Mouse (Mus musculus) liver, embryonic 14.5 days (tissue): Measurements from ENCODE around the gene Snx3. TPM values are rescaled to one million over a fixed set of nuclear protein-coding genes. Genes with fewer than 3 reads are reported as not detected.

ENCODE experiments used
- ATAC-seq: fragments of 200-750 bp; cut with Nextera tagmentation; 2 replicates; pipeline ENCODE4 v1.8.0; 2017; ENCODE audit warnings: moderate number of reproducible peaks, mild to moderate bottlenecking, moderate library complexity; ENCODE audit not compliant: insufficient read depth
- DNase-seq, 3 experiments: peaks; one replicate each; pipeline ENCODE4 v3.0.0-alpha.2; 2012 to 2013; ENCODE audit warnings: low read depth in 3 of 3, low spot score in 3 of 3
- H3K27ac ChIP-seq: fragments of 300-500 bp; sonication (generic); 2 replicates; pipeline ENCODE4 v1.5.1; 2014; ENCODE audit warnings: moderate library complexity, mild to moderate bottlenecking, control low read depth, inconsistent platforms
- H3K27me3 ChIP-seq: fragments of 300-500 bp; sonication (generic); 2 replicates; pipeline ENCODE4 v1.6.1; 2014; ENCODE audit warnings: mild to moderate bottlenecking, low read length, moderate library complexity; ENCODE audit not compliant: control insufficient read depth, insufficient read depth
- H3K36me3 ChIP-seq: fragments of 300-500 bp; sonication (generic); replicated peaks from 2 replicates; pipeline ENCODE4 v1.6.1; 2014; ENCODE audit warnings: low read depth; ENCODE audit not compliant: control insufficient read depth, insufficient read depth
- H3K4me1 ChIP-seq, 2 experiments: fragments of 200-500 bp in 1 of 2; fragments of 300-500 bp in 1 of 2; sonication (generic) in 1 of 2; replicated peaks; 2 replicates each; pipeline ENCODE4 v1.6.1; 2012 to 2014; ENCODE audit warnings: antibody characterized with exemption in 1 of 2, inconsistent platforms in 1 of 2, low read length in 1 of 2; ENCODE audit not compliant: control insufficient read depth in 2 of 2, insufficient read depth in 2 of 2
- H3K4me2 ChIP-seq: fragments of 300-500 bp; sonication (generic); 2 replicates; pipeline ENCODE4 v1.6.1; 2014; ENCODE audit warnings: low read depth, mild to moderate bottlenecking, control low read depth, moderate library complexity
- H3K4me3 ChIP-seq, 2 experiments: fragments of 200-500 bp in 1 of 2; fragments of 300-500 bp in 1 of 2; sonication (generic) in 1 of 2; 2 replicates each; pipeline ENCODE4 v1.5.1; 2012 to 2014; ENCODE audit warnings: low read depth in 2 of 2, low read length in 2 of 2, mild to moderate bottlenecking in 2 of 2, control low read depth in 1 of 2, inconsistent platforms in 1 of 2, moderate library complexity in 1 of 2; ENCODE audit not compliant: insufficient read depth in 1 of 2
- H3K9ac ChIP-seq: fragments of 300-500 bp; sonication (generic); replicated peaks from 2 replicates; pipeline ENCODE4 v1.6.1; 2014; ENCODE audit warnings: mild to moderate bottlenecking, control low read depth, moderate library complexity
- H3K9me3 ChIP-seq: fragments of 300-500 bp; sonication (generic); 2 replicates; pipeline ENCODE4 v1.6.1; 2016; ENCODE audit warnings: low read length, mixed read lengths; ENCODE audit not compliant: control insufficient read depth
- CTCF ChIP-seq: IDR thresholded peaks from 2 replicates; pipeline ENCODE4 v1.5.1; 2016; ENCODE audit warnings: antibody characterized with exemption, low read depth, control low read depth
- EP300 ChIP-seq: IDR thresholded peaks from 2 replicates; pipeline ENCODE4 v1.6.1; 2016; ENCODE audit warnings: antibody characterized with exemption, low read depth
- WGBS: fragments of 180-500 bp; shearing (Covaris S2); extraction: QIAGEN DNeasy Blood & Tissue Kit; methylation state at CpG from one replicate; pipeline ENCODE4 v1.1.7; 2014; ENCODE audit not compliant: insufficient replicate concordance; 5-methylcytosine and 5-hydroxymethylcytosine counted together
- polyA plus RNA-seq, 2 experiments: library from polyadenylated mRNA; depleted of rRNA in 1 of 2; stranded (reverse) in 1 of 2; unstranded in 1 of 2; fragments of >200 nt; fragmentation: Nextera tagmentation in 1 of 2; extraction: Ambion mirVana in 1 of 2; gene quantifications; 2 replicates each; pipeline versions ENCODE4 v1.2.1 to v1.2.3; 2012 to 2014

Gene Snx3
- polyA plus RNA-seq (2012; rRNA removed) (183 and 186 TPM in 2 replicates), polyA plus RNA-seq (2014; fragmentation: Nextera tagmentation; extraction: Ambion mirVana) (208 and 230 TPM in 2 replicates)

- H3K9me3 ChIP-seq, result no peaks in the 10 kb centered on the region
- H3K36me3 ChIP-seq, result peaks cover 5% of the 10 kb centered on the region
- H3K4me2 ChIP-seq, result peak within 1 kb of the TSS; percentile 88
- no peaks in the 10 kb centered on the region for H3K27me3 ChIP-seq
- peak; percentile 95 to 97 (median 95) for DNase-seq
- H3K4me3 ChIP-seq, result peak within 1 kb of the TSS; percentile 76 to 97
- WGBS, result under 1% methylated on average over 67 of the region's 68 CpGs
- peak within 1 kb of the TSS; percentile 97 for H3K27ac ChIP-seq
- peak within 1 kb of the TSS; percentile 99 for H3K9ac ChIP-seq
- TF ChIP-seq EP300, result 0 out of 2 replicates have a peak, but pooled peaks have one; percentile 12
- TF ChIP-seq CTCF, result no peak
- H3K4me1 ChIP-seq, result peaks cover 25 to 35% of the 10 kb centered on the region in 2 experiments
- ATAC-seq, result peak; percentile 98
These were observed at the start of gene Snx3 for GRCm38 (mm10) chr10:42501775-42502348. Snx3 (plus strand) TSS chr10:42502030.

- H3K9ac ChIP-seq, result no peak overlapping the region
- H3K27me3 ChIP-seq, result no peaks in the 10 kb centered on the region
- H3K4me3 ChIP-seq, result no peak overlapping the region
- no peaks in the 10 kb centered on the region for H3K9me3 ChIP-seq
- ATAC-seq (no peak), DNase-seq (no peak)
- H3K27ac ChIP-seq, result no peak overlapping the region
- no peaks in the 10 kb centered on the region for H3K4me1 ChIP-seq
- no peak overlapping the region for H3K4me2 ChIP-seq
- no peak for TF ChIP-seq CTCF
- no peak for TF ChIP-seq EP300
- H3K36me3 ChIP-seq, result no peaks in the 10 kb centered on the region
- WGBS, result 69% methylated on average over 11 of the region's 11 CpGs
These were observed 47.6 kb upstream of the Snx3 start for GRCm38 (mm10) chr10:42454266-42454665.

- Histone ChIP-seq H3K4me3 (no peak overlapping the region), H3K9ac (no peak overlapping the region), H3K36me3 (no peaks in the 10 kb centered on the region), H3K4me1 (no peaks in the 10 kb centered on the region), H3K27ac (no peak overlapping the region), H3K4me2 (no peak overlapping the region), H3K9me3 (no peaks in the 10 kb centered on the region), H3K27me3 (no peaks in the 10 kb centered on the region)
- DNase-seq (no peak), ATAC-seq (no peak)
- 72% methylated on average over 6 of the region's 6 CpGs for WGBS
- TF ChIP-seq EP300 (no peak), CTCF (no peak; the same call in 1 of the 2 replicates)
These were observed 47.1 kb upstream of the Snx3 start for GRCm38 (mm10) chr10:42454690-42455089.

- H3K36me3 ChIP-seq, result no peaks in the 10 kb centered on the region
- H3K9ac ChIP-seq, result no peak overlapping the region
- no peak for TF ChIP-seq CTCF
- TF ChIP-seq EP300, result no peak
- H3K9me3 ChIP-seq, result no peaks in the 10 kb centered on the region
- no peak for DNase-seq
- no peaks in the 10 kb centered on the region for H3K4me1 ChIP-seq
- ATAC-seq, result no peak
- 70% methylated on average over 5 of the region's 5 CpGs for WGBS
- no peak overlapping the region for H3K27ac ChIP-seq
- no peak overlapping the region for H3K4me2 ChIP-seq
- no peaks in the 10 kb centered on the region for H3K27me3 ChIP-seq
- no peak overlapping the region for H3K4me3 ChIP-seq
These were observed 45.8 kb upstream of the Snx3 start for GRCm38 (mm10) chr10:42455981-42456380.

- H3K9ac ChIP-seq, result no peak overlapping the region
- H3K36me3 ChIP-seq, result no peaks in the 10 kb centered on the region
- no peak for ATAC-seq
- no peaks in the 10 kb centered on the region for H3K9me3 ChIP-seq
- TF ChIP-seq CTCF (no peak), EP300 (no peak)
- H3K27me3 ChIP-seq, result no peaks in the 10 kb centered on the region
- no peaks in the 10 kb centered on the region for H3K4me1 ChIP-seq
- no peak overlapping the region for H3K4me3 ChIP-seq
- H3K27ac ChIP-seq, result no peak overlapping the region
- no peak for DNase-seq
- no peak overlapping the region for H3K4me2 ChIP-seq
- 53% methylated on average over 9 of the region's 9 CpGs for WGBS
These were observed 44.2 kb upstream of the Snx3 start for GRCm38 (mm10) chr10:42457557-42458191.
